In the genomic region with DNA sequence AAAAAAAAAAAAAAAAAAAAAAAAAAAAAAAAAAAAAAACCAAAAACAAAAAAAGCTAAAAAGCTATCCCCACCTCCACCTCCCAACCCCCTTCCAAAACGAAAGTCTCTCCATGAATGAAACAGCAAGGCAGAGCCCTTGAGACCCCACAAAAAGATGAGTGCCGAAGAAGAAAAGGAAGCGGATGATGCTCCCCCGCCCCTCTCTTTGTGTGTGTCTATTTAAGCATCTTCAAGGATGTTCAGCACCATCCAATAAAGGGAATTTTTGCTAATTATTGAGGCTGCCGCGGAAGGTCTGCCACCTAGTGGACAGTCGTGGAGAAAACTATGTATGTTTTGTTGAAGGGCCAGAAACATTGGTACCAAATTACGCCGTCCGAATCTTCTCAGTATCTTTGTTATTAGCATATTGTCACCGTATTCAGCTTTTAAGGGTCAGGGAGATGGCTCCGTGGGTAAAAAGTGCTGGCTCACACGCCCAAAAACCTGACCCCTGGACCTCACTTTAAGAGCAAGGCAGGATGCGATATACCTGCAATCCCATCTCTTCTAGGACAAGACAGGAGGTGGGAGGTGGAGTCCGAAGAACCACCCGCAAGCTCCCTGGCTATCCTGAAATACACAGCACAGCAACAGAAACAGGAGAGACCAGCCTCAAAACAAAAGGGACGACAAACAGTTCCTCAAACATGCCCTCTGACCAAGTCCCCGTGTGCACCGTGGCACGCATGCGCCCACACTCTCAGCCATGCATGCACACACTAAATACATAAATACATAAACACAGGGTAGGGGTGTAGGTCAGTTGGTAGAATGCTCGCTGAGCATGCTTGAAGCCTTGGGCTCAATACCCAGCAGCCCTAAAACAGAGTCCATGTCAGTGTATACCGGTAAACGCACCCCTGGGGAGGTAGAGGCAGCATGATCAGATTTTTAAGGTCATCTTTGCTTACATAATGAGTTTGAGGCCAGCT, we compare ENCODE assay signal across 8 mouse cellular contexts. TPM values are rescaled to one million over a fixed set of nuclear protein-coding genes. Genes with fewer than 3 reads are reported as not detected.
DNase-seq lines count a peak whose midpoint lies in the region; ATAC-seq lines count a peak whose summit lies in the region.

No protein-coding gene starts in this region.

- ATAC-seq in forebrain, embryonic 14.5 days: peak; percentile 62
- peak; percentile 56; the same call in 1 of the 2 replicates for ATAC-seq in hindbrain, embryonic 14.5 days (ENCODE audit: low FRiP score)

- no peak overlapping the region for H3K4me3 ChIP-seq in forebrain, embryonic 14.5 days (ENCODE audit: low read depth, low read length)
- H3K4me3 ChIP-seq in hindbrain, embryonic 14.5 days (replicated peaks; ENCODE audit: low read length): 0 out of 2 replicates have a peak overlapping the region, but pooled peaks have one; percentile 13

- no peaks in the 10 kb centered on the region for H3K9me3 ChIP-seq in forebrain, embryonic 14.5 days (replicated peaks; ENCODE audit: control insufficient read depth, low read length)
- H3K9me3 ChIP-seq in hindbrain, embryonic 14.5 days (ENCODE audit: control insufficient read depth, low read length): no peaks in the 10 kb centered on the region

- H3K36me3 ChIP-seq in forebrain, embryonic 14.5 days (ENCODE audit: control insufficient read depth, insufficient read depth, low read length): no peaks in the 10 kb centered on the region
- no peaks in the 10 kb centered on the region for H3K36me3 ChIP-seq in hindbrain, embryonic 14.5 days (replicated peaks; ENCODE audit: control insufficient read depth, insufficient read depth)

- no peaks in the 10 kb centered on the region for H3K4me1 ChIP-seq in forebrain, embryonic 14.5 days (ENCODE audit: control insufficient read depth, insufficient read depth, low read length)
- H3K4me1 ChIP-seq in hindbrain, embryonic 14.5 days (replicated peaks; ENCODE audit: control insufficient read depth, insufficient read depth, low read length): no peaks in the 10 kb centered on the region

- H3K9ac ChIP-seq in forebrain, embryonic 14.5 days (ENCODE audit: low read length): no peak overlapping the region
- H3K9ac ChIP-seq in hindbrain, embryonic 14.5 days: no peak overlapping the region; the same call in 1 of the 2 replicates

- peak overlapping the region; percentile 25 for H3K4me2 ChIP-seq in forebrain, embryonic 14.5 days (ENCODE audit: low read length)
- peak overlapping the region; percentile 45 for H3K4me2 ChIP-seq in hindbrain, embryonic 14.5 days (replicated peaks)

- H3K27ac ChIP-seq in forebrain, embryonic 14.5 days (ENCODE audit: low read depth, low read length): no peak overlapping the region
- H3K27ac ChIP-seq in hindbrain, embryonic 14.5 days: no peak overlapping the region

- DNase-seq in gastrocnemius, adult 18-20 months (ENCODE audit: low spot score): peak; percentile 26
- no peak for DNase-seq in gastrocnemius, postnatal 25 days
- peak; percentile 45 for DNase-seq in cerebellum, adult 11 months
- peak; percentile 89 for DNase-seq in forebrain, embryonic 14.5 days (ENCODE audit: low spot score)
- peak; percentile 83 for DNase-seq in hindbrain, embryonic 14.5 days (ENCODE audit: low spot score)
- peak; percentile 69 to 70 for DNase-seq in left cerebral cortex, adult 18-20 months (ENCODE audit: low spot score in 2 of 2)
- peak; percentile 43 to 72 for DNase-seq in lung, postnatal 4 days
- peak; percentile 51 for DNase-seq in retina, postnatal 7 days (ENCODE audit: low read depth, low spot score)

- no peaks in the 10 kb centered on the region for H3K27me3 ChIP-seq in forebrain, embryonic 14.5 days (replicated peaks; ENCODE audit: control insufficient read depth, insufficient read depth, low read length)
- no peaks in the 10 kb centered on the region for H3K27me3 ChIP-seq in hindbrain, embryonic 14.5 days (ENCODE audit: control insufficient read depth, insufficient read depth, low read length)

- WGBS in forebrain, embryonic 14.5 days: 47% methylated on average over 24 of the region's 24 CpGs
- 47% methylated on average over 24 of the region's 24 CpGs for WGBS in hindbrain, embryonic 14.5 days

RNA-seq across cellular contexts. Expression of gene Osbpl8, which starts 55.6 kb away (rescaled TPM):
- 10 to 100 TPM; 13.1 to 17.0 TPM for total RNA-seq in gastrocnemius, adult 18-20 months (2021)
- total RNA-seq in gastrocnemius, postnatal 25 days (2021): 10 to 100 TPM; 13.6 to 14.5 TPM
- polyA plus RNA-seq in forebrain, embryonic 14.5 days (2014; fragmentation: Nextera tagmentation; extraction: Ambion mirVana): 12.9 and 17.4 TPM in 2 replicates
- 15.9 and 20.6 TPM in 2 replicates for polyA plus RNA-seq in hindbrain, embryonic 14.5 days (2014; fragmentation: Nextera tagmentation; extraction: Ambion mirVana)
- 10 to 100 TPM; 94.0 to 100.0 TPM for total RNA-seq in left cerebral cortex, adult 18-20 months (2021)

Comparison
In these comparisons a context has a peak if more than half of its experiments do, and no peak if none do; other contexts are left out.
1. RNA of gene Osbpl8, which starts 55.6 kb away (total RNA-seq): 94.0 to 100.0 TPM in left cerebral cortex, adult 18-20 months; 13.1 to 17.0 TPM in gastrocnemius, adult 18-20 months and 13.6 to 14.5 TPM in gastrocnemius, postnatal 25 days; every median in the first group is over 4 times any median in the second.